Comparison of ENCODE assay signal across 8 mouse cellular contexts in genomic region chr8:70698310-70699109, GRCm38 (mm10). TPM values are rescaled to one million over a fixed set of nuclear protein-coding genes. Genes with fewer than 3 reads are reported as not detected.
A peak's percentile ranks its signal among the peaks of the same experiment; 100 is the strongest.
DNase-seq lines count a peak whose midpoint lies in the region; ATAC-seq and TF ChIP-seq lines count a peak whose summit lies in the region.

Jund (plus strand) TSS chr8:70698949.

- peaks cover 37% of the 10 kb centered on the region for H3K4me1 ChIP-seq in bone marrow macrophage, adult 2 months (ENCODE audit: control insufficient read depth, insufficient read depth, low read length)
- peaks cover 7% of the 10 kb centered on the region for H3K4me1 ChIP-seq in embryonic fibroblast, embryonic 13.5 days (ENCODE audit: control insufficient read depth, insufficient read depth, low read length)
- peaks cover 52% of the 10 kb centered on the region for H3K4me1 ChIP-seq in heart, embryonic 10.5 days
- H3K4me1 ChIP-seq in kidney, embryonic 15.5 days, result peaks cover 66% of the 10 kb centered on the region

- peak within 1 kb of the TSS; percentile 97 for H3K27ac ChIP-seq in bone marrow macrophage, adult 2 months (ENCODE audit: insufficient read depth, low read depth, low read length)
- H3K27ac ChIP-seq in embryonic fibroblast, embryonic 13.5 days (ENCODE audit: insufficient read depth, low read length), result peak within 1 kb of the TSS; percentile 92
- peak within 1 kb of the TSS; percentile 99 for H3K27ac ChIP-seq in heart, embryonic 10.5 days
- H3K27ac ChIP-seq in kidney, embryonic 15.5 days, result peak within 1 kb of the TSS; percentile 100

- peaks cover 8% of the 10 kb centered on the region; the same call in 1 of the 2 replicates for H3K36me3 ChIP-seq in heart, embryonic 10.5 days
- peaks cover 18% of the 10 kb centered on the region for H3K36me3 ChIP-seq in kidney, embryonic 15.5 days

- peak; percentile 98 for TF ChIP-seq POLR2A in bone marrow macrophage, adult 2 months (IDR thresholded peaks at IDR 0.05; ENCODE audit: borderline replicate concordance, low read depth, low read length)
- peak; percentile 81 for TF ChIP-seq POLR2A in embryonic fibroblast, embryonic 13.5 days (IDR thresholded peaks at IDR 0.05; ENCODE audit: low read depth, low read length)

- TF ChIP-seq CTCF in bone marrow macrophage, adult 2 months (IDR thresholded peaks at IDR 0.05; ENCODE audit: low read depth, low read length), result no peak
- no peak for TF ChIP-seq CTCF in embryonic fibroblast, embryonic 13.5 days (IDR thresholded peaks at IDR 0.05; ENCODE audit: borderline replicate concordance, insufficient read depth, low read length)

- peak within 1 kb of the TSS; percentile 100 for H3K9ac ChIP-seq in kidney, embryonic 15.5 days

- WGBS in heart, embryonic 10.5 days, result under 1% methylated on average over 67 of the region's 69 CpGs
- 1% methylated on average over 65 of the region's 69 CpGs for WGBS in kidney, embryonic 15.5 days

- H3K27me3 ChIP-seq in heart, embryonic 10.5 days (ENCODE audit: insufficient read depth, poor library complexity, severe bottlenecking), result no peaks in the 10 kb centered on the region
- no peaks in the 10 kb centered on the region for H3K27me3 ChIP-seq in kidney, embryonic 15.5 days

- no peaks in the 10 kb centered on the region for H3K9me3 ChIP-seq in heart, embryonic 10.5 days
- no peaks in the 10 kb centered on the region for H3K9me3 ChIP-seq in kidney, embryonic 15.5 days (replicated peaks)

- H3K4me2 ChIP-seq in kidney, embryonic 15.5 days, result peak within 1 kb of the TSS; percentile 72

- DNase-seq in A20 (ENCODE audit: low read depth, low spot score), result peak; percentile 100
- DNase-seq in heart, embryonic 10.5 days (ENCODE audit: low spot score), result peak; percentile 99
- peak; percentile 99 for DNase-seq in liver
- DNase-seq in spleen, postnatal 4 days (ENCODE audit: low spot score in 2 of 2), result peak; percentile 100

- ATAC-seq in kidney, embryonic 15.5 days (replicated peaks; ENCODE audit: low FRiP score), result peak; percentile 90
- peak; percentile 74 for ATAC-seq in monocyte, adult 5-6 weeks (replicated peaks; ENCODE audit: insufficient number of reproducible peaks, low FRiP score, low TSS enrichment, poor library complexity, severe bottlenecking)

- H3K4me3 ChIP-seq in bone marrow macrophage, adult 2 months (ENCODE audit: insufficient read depth, low read length), result peak within 1 kb of the TSS; percentile 99
- peak within 1 kb of the TSS; percentile 65 for H3K4me3 ChIP-seq in embryonic fibroblast, embryonic 13.5 days (ENCODE audit: insufficient read depth, low read length)
- peak within 1 kb of the TSS; percentile 96 for H3K4me3 ChIP-seq in heart, embryonic 10.5 days
- H3K4me3 ChIP-seq in kidney, embryonic 15.5 days (replicated peaks), result peak within 1 kb of the TSS; percentile 97

RNA-seq across cellular contexts. Expression of gene Jund, which starts in this region (rescaled TPM):
- polyA plus RNA-seq in bone marrow macrophage, adult 2 months (2012; ENCODE audit: insufficient read depth, insufficient read length, missing spikeins), result 102 and 111 TPM in 2 replicates
- 82.2 and 90.6 TPM in 2 replicates for polyA plus RNA-seq in embryonic fibroblast, embryonic 13.5 days (2011; ENCODE audit: insufficient read length, low read depth, missing spikeins)
- polyA plus RNA-seq in heart, embryonic 10.5 days (2016; fragmentation: Nextera tagmentation; extraction: Ambion mirVana), result 76.3 and 116 TPM in 2 replicates
- polyA plus RNA-seq in kidney, embryonic 15.5 days (2015; fragmentation: Nextera tagmentation; extraction: Ambion mirVana), result 59.9 and 68.1 TPM in 2 replicates
- 131 to 182 TPM (median 168 TPM) in 3 replicates for total RNA-seq in monocyte, adult 5-6 weeks (2017)

Comparison
In these comparisons a context has a peak if more than half of its experiments do, and no peak if none do; other contexts are left out.
1. Peak in every context shown above with its lines: DNase-seq, ATAC-seq, H3K4me3 ChIP-seq and H3K27ac ChIP-seq.